Mouse (Mus musculus) adrenal gland, adult 8-10 months (tissue): ENCODE measurements around the gene A630023A22Rik. TPM values are rescaled to one million over a fixed set of nuclear protein-coding genes. Genes with fewer than 3 reads are reported as not detected.
A peak's percentile ranks its signal among the peaks of the same experiment; 100 is the strongest.

Experiments used
- DNase-seq: peaks from one replicate; pipeline ENCODE4 v3.0.0; 2022
- total RNA-seq, 4 experiments: library from RNA; stranded (reverse); gene quantifications; 2 replicates each; pipeline ENCODE4 v1.2.4; 2022

Gene A630023A22Rik
- not detected for total RNA-seq

DNA sequence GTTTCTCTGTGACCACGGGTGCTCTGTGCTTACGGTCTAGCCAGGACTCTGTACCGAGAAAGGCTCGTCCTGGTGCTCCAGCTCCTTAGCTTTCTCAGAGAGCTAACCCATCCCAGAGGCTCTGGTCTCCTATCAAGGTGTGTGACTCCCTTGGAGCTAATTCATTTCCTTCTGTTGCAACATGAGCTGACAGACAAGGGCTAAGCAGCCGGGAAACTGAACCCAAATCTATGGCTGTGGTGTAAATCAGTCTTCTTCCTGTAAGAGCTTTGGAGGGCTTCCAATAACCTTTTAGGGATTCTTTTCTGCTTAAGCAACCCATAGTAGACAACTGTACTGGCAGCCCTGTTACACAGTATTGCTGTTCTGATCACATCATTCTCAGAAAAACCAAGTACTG, at the start of gene A630023A22Rik:
Gene A630023A22Rik, minus strand, starts transcription at position 154 of the 400 bp plus-strand sequence.
- no peak for DNase-seq

DNA sequence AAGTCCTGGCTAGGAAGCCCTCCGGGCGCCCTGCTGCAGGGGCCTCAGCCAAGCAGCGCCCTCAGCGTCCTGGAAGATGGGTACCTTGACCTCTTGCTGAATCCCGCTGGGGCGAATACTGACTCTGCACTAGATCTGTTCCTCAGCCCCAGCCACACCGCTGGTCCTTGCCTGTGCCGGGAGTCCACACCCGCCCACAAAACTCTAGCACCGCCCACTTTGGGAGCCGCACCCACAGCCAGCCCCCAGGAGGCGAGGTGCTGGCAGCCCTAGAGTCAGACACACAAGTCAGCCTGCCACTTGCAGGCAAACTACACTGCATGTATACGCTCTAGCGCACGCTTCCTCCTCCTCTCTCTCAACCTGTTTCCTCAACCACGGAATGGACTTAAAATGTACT, 49.8 kb upstream of the A630023A22Rik start, which contains the start of gene Npy4r:
Gene Npy4r, minus strand, starts transcription at position 148 of the 400 bp plus-strand sequence.
- peak; percentile 40 for DNase-seq

DNA sequence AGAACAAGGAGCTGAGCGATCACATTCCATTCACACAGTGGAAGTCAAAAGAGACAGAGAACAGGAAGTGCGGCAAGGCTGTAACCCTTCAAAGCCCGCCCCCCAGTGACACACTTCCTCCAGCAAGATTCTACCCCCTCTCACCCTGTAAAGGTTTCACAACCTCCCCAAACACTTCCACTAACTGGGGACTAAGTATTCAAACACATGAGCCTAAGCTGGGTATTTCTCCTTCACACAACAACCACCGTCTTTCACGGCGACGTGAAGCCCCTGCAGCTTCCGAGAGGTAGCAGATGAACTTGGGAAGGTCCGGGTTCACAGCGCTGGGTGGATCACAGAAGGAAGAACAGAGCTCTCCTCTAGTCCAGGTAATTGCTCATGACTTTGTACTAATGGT, 40.4 kb upstream of the A630023A22Rik start:
- DNase-seq = no peak

DNA sequence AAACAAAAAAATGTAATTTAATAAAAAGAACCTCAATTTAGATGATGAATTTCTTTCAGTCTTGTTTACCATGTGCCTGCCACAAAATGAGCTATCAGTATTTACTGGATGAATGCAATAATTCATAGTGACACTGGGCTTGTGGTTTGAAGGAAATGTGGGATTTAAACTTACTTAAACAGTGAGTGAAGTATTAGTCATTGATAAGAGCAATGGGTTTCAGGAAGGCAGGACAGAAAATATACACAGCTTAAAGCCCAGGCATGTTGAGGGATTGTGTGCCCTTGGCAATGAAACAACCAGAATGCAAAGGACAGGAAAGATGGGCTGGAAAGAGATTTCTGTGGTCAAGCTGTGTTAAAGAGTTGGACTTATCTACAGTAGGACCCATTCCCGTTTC, 39.8 kb upstream of the A630023A22Rik start:
- no peak for DNase-seq

DNA sequence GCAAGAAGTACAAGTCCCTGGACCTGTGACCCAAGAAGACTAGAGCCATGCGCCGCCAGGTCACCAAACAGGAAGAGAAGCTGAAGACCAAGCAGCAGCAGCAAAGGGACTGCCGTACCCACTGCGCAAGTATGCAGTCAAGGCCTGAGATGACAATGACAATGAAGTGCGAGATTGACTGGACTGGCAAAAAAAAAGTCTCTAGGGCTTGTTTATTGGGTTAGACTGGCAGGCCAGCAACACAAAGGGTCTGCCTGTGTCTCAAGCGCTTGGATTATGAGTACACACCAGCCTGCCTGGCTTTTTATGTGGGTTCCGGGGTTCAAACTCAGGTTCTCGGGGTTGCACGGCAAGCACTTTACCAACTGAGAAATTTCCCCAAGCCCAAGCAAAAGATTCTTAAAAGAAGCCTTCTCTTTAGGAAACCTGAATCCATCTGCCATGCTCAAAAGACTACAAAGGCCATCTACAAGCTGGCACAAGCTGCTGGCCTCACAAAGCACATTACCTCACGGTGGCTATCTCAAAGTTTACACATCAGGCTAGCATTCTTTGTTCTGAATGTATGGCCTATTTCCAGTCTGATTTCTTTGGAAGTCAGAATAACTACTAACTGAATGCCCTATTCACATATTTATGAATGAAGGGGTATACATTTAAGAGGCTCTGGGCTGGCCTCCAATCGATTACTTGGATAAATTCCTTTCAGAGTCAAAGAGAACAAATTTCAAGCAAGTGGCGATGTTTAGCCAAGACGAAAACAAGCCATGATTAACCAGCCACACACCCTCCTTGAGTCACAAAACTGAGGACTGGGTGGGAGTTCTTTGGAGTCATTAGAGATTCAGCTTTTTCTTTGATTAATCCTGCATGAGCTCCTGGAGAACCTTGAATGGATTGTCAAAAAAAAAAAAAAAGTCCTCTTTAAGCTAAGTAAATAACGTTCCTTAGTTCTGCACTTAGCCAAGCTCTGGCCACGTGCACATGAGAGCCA, 37.4 kb upstream of the A630023A22Rik start:
- no peak for DNase-seq

DNA sequence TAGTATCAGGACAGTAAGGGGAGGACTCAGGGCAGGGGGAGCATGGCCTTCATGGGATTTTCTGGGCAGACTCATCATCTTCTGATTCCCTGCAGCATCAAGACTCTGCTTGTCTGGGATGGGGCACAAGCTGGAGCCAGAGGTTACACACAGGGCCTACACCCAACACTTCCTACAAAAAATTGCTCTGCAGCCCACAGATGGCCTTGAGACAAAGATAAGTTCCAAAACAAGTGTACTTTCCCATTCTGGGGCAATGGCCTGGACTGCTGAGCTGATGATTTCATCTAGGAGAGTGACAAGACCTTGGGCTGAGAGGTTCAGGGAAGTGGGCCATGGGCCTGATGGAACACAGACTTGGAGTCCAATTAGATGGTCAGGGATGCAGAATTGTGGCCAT, 32.8 kb upstream of the A630023A22Rik start:
- peak; percentile 38 for DNase-seq

DNA sequence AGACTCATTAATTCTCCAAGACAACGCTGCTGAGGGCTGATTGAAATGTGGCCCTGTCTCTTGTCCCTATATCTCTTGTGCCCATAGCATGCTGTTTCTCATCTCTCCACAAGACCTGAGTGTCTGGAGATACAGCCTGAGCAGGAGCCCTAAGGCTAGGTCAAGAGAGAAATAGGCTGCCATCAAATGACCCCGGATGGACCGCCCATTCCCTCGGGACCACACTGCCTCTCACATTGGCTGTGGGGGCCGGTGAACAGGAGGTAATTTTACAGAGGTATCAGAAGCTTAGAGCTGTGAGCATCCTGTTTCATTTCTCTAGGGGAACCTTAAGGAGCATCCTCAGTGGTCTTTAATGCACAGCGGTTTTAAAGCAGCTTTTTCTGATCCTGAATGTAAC, 28.7 kb upstream of the A630023A22Rik start:
- DNase-seq = no peak

DNA sequence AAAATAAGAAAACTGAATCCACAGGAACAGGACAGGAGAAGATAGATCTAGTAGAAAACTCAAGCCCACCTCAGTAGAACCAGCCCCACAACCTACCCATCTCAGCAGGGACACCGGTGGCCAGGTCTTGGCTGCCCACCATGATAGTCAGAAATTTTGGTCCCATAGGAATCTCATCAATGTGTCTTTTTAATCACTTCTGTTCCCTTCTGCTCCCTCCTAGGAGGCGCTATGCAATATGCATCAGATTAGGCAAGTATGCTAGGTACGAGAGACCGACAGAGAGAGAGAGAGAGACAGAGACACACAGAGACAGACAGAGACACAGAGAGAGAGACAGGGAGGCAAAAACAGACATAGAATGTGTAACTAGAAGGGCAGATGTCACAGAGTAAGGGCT, 19.1 kb upstream of the A630023A22Rik start:
- DNase-seq = no peak

DNA sequence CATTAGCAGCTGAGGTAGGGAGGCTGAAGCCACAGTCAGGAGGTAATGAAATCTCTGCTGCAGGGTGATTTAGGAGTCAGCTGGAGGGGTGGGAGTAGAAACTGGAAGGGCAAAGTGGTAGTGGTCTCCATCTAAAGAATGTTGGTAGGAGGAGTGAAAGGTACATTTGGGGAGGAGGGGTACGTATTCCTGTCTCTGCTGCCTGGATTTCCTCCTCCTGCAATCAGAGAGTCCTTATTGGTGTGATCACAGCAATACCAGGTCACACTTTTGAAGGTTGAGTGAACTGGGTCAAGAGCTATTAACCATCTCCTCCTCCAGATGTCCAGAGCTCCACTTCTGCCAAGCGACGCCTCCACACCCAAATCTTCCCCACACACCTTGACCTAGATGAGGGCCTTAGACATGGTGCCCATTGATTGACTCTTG, 18.4 kb upstream of the A630023A22Rik start:
- DNase-seq = no peak

DNA sequence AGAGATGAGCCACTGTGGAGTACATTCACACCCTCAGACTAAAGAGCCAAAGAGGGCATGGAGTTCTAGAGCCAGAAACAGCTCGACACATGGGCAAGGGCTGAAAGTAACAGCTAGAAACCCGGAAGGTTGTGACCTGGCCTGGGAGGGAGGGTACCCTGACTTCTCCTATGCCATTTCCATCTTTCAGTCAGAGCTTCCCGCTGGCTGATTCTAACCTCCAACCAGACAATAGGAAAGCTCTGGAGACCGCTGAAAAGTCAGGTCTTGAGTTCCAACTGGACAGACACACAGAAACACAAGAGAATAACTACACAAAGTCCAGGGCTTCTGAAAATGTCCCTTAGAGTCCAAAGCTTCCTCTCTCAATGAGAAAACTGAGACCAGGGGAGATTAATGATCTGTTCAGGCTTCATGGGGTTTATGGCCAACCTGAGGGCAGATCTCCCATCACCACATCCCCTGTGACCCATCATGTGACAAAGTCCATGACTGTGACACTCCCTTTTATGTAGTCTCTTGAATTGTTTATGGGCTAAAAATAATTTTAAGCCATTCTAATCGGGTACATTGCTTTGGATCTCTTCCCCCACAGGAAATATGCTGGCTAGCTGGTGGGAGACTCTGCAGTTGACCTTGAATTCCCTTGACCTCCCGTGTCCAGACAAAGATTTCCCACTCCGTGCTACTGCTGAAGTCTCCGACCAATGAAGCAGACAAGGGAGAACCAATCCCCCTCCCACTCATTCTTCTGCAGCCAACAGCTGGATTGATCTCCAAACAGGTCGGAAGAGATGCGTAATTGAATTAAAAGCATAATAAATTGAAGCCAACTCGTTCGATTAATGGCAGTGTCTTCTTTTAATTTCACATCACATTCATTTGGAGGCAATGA, 17.7 kb upstream of the A630023A22Rik start:
- no peak for DNase-seq

DNA sequence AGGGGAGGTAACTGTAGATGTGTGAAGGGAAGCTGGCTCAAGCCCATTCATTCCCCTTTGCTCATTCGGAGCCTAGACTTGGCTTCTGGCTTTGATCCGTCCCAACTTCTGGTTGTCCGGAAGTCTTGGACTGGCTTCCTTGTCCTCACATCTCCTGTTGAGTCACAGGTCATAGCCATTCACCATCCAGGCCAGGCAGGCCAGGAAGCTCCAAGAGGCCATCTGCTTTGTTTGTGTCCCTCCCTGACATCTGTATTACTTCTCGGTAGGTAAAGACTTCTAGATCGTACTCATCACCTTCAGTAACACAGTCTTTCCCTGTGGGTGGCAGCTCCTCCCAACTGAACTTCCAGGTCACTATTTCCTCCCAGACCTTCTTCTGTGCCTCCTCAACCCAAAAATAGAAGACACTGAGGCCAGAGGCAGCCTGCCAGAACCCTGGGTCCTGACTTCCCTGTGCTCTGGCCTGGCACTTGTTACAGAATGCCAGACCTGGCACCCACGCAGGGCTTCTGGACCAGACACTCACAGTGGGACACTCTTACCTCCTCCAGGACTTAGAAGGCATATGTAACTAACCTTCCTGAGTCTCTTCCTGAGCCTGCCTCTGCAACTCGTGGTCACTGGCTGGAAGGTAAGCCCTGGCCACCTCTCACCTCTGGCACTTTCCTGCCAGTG, 16.6 kb upstream of the A630023A22Rik start:
- DNase-seq = no peak

DNA sequence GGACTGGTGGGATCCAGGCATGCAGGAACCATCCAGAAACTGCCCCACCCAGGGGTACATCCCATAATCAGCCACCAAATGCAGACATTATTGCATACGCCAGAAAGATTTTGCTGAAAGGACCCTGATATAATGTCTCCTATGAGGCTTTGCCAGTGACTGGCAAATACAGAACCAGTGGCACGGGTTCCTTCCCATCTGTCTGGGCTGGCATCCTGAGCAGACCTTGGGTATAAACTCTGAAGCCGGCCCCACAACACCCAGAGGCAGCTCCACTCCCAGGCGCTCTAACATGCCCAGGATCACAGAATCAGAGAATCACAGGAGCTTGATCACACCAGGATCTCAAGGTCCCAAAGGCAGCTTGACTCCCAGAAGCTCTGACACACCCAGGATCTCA, 11.8 kb upstream of the A630023A22Rik start:
- DNase-seq = no peak

DNA sequence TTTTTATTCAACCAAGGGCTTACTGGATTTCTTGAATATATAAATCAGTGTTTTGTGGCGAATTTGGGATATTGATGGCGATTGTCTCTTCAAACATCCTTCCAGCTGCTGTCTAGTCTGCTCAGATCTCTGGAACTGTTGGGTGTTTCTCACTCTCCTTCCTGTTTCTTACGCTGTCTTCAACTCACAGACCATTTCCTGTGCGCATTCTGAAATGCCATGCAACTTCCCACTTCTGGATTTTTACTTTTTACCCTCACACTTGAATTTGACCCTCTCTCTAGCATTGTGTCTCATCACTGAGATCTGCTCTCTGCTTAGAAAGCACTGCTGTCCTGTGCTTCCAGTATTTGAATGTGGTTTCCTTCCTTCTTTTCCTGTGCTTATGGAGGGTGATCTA, 5.0 kb upstream of the A630023A22Rik start:
- no peak for DNase-seq

DNA sequence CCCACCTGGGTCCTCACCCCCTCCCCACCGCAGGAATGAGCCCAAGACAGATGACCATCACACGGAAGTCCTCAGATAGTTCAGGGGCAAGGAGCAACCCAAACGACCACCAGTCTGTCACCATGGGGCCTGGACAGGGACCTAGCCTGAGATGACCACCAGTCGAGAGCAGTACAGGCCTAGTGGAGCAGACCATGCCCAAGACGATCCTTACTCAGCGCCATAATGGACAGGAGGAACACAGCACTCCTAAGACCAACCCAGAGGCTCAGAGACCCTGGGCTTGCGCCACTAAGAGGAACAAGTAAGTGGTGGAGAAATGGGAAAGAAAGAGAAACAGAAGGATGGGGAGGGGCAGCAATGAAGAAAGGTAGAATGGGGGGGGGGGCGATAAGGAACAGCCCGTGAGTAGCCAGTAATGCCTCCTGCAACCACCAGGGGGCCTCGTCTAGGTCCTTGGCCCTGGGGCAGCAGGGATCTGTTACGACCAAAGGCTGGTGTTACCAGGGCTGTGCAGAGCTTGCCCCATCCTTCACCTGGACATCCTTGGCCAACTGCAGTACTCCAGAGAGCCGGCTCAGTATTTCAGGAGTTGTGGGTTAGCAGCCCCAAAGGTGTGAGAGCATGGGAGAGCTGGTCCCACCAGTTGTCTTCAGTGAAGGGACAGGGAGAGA, 4.0 kb upstream of the A630023A22Rik start:
- no peak for DNase-seq

DNA sequence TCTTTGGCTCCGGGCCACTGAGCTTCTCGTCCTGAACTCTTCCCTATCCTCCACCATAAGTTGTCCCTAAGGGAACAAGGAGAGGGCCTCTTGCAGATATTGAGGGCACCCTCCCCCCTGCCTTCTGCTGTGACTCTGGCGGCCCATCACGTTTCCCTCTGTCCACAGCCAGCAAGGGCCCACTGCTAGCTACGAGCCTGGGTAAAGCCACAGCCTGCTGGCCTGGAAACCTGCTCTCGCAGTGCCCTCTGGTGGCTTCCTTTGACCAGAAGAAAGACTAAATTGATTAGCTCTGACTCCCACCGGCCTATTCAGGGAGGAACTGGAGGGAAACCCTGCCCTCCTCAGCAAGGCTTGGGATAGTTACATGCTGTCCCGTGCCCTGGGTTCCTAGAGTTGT, 2.3 kb upstream of the A630023A22Rik start:
- DNase-seq = peak; percentile 41

DNA sequence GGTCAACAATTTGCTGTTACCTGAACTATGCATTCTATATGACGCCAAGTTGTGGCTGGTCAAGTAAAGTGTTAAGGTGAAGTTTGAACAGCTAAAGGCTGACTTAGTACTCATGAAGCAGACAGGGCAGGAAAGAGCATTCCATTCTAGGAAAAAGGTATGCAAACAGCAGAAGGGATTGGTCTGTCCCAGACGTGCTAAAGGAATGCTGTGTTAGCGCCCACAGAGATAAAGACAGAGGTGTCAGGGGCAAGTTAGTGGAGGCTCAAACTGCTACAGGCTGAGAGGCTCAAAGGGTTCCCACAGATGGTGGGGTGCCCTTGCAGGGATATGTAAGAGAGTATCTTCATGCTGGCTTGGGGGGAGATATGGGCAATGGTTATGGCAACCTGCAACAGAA, 1.3 kb upstream of the A630023A22Rik start:
- no peak for DNase-seq

DNA sequence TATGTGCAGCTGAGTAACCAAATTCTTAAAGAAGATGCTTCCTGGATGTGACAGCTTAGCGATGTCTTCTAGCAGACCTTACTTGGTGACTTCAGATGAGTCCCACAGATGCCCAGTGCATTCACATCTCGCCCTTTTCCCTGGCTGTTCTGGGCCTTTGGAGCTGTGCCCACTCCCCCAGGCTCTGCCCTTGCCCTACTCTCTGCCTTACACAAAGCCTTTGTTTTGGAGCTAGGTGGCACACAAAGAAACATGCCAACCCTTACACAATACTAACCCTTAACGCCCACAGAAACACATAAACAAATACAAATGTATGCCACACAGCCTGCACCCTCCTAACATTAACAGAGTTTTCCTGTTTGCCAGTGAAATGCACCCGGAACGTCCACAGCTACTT, 6.4 kb downstream of the A630023A22Rik start:
- DNase-seq = no peak

DNA sequence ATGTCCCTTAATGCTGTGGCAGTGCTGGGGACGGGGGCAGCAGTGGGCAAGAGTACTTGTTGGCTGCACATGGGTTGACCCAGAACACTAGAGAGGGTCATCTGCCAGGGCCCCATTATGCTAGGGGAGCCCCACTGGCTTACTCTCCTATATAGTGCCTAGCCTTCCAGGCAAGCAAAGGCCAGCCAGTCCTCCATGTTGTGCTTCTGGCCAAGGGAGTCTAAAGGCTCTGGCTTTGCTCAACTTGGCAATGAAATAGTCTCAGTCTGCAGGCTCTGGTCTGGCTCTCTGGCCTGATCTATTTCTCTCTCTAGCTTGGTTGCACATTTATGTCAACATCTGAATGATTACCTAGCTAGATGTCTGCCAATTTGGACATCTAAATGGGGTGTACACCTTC, 9.7 kb downstream of the A630023A22Rik start:
- DNase-seq = no peak

DNA sequence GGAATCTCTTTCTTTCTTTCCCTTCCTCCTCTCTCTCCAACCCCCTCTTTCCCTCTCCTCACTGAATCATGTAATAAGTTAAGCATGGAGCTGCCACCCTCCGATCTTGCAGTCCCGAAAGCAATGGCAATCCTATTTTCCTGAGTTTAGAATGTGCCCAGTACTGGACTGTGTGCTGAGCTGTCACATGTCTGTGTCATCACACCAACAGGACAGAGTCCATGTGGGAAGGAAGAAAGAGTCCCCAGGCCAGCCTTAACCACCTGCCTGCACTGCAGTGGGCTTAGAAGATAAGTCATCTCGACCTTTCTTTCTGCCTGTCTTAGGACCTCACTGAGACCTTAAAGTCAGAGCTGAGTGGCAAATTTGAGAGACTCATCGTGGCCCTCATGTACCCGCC, 11.1 kb downstream of the A630023A22Rik start:
- DNase-seq = no peak

DNA sequence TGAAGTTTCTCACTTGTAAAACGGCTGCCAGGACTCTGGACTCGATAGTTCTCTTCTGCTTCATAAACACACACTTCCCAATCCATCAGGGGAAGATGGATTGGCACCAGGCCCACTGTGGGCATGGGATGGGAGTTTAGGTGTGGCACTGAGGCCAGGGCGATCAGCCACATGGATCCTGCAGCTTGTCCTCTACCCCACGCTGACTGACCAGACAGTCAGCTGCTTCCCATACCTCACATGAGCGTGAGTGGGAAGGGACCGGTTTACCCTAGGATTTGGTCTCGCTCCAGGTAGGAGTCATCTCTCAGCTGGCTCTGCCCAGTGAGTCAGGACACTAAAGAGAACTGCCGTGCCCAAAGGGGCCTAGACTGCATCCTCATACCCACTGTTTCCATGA, 12.8 kb downstream of the A630023A22Rik start:
- DNase-seq = no peak

DNA sequence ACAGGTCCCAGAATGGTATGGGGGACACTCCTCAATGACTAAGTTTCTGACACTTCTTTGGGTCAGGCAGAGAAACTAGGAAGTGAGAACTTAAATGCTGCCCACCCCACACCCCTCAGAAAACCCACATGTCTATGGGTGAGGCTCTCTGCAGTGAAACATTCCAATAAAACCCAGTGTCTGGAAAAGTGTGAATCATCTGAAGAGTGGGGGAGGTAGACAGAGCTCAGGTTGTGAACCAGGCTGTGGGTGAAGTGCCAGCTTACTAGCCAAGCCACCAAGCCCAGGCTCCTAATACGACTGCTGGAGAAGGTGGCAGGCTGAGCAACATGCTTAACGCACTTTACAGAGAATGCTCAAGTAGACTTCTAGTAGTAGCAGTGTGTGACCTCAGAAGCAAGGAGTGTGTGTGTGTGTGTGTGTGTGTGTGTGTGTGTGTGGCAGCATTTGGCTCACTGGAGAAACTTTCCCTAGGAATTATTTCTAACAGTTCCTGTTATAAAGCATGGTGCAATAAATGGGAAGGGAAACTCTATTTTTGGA, 14.6 kb downstream of the A630023A22Rik start:
- DNase-seq = no peak

DNA sequence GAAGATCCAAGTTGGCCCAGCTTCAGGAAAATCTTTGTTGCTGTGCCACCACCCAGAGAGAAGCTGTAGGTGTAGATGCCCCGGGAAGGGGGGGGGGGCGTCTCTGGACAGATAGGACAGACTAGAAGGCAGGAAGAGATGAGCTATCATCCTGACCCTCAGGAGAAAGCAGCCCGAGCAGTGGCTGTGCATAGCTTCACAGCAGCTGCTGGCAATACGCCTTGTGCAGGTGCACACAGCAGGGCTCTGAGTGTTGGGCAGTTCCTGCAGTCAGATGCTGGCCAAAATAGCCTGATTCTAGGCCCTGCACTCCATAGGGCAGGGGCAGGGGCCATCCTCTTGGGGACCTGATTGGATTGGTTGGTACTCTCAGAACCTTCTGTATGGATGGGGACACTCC, 15.7 kb downstream of the A630023A22Rik start:
- no peak for DNase-seq
